Mouse (Mus musculus) heart, postnatal 0 days (tissue): ENCODE results near the gene Chaf1a.

Source experiments
- CTCF ChIP-seq: IDR thresholded peaks from 2 replicates; pipeline ENCODE4 v1.5.1; 2016; ENCODE audit warnings: antibody characterized with exemption, control low read depth, low read depth
- EP300 ChIP-seq: IDR thresholded peaks from 2 replicates; pipeline ENCODE4 v1.6.1; 2016; ENCODE audit warnings: antibody characterized with exemption, low read depth

- TF ChIP-seq EP300 = no peak
- no peak for TF ChIP-seq CTCF
These were observed 8.8 kb upstream of the Chaf1a start for GRCm38 (mm10) chr17:56031431-56031830.
